Mouse (Mus musculus): ENCODE data around the gene Lipk.
A peak's percentile ranks its signal among the peaks of the same experiment; 100 is the strongest.

Lipk gene

DNA sequence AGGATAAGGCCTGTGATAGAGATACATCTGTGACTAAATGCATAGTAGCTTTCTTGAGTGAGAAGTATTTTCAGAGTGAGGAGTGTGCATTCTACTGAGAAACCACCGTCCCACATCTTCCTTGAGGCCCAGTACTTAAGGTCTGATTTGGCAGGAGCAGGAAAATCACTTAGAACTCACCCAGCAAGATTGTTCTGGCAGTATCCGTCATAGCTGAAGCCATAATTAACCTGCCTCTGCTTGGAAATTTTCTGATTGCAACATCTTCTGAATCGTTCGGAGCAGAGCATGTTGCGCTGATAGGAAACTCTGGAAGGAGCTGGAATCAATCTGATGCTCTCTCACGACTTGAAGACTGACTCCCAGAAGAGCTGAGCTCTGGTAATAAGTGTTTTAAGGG, at the start of gene Lipk:
Gene Lipk (plus strand): TSS at position 289 of the 400 bp plus-strand sequence.
- Histone ChIP-seq H3K27me3 (ENCODE audit: control insufficient read depth, insufficient read depth, low read length, poor library complexity, severe bottlenecking) (no peaks in the 10 kb centered on the region), H3K36me3 (ENCODE audit: control insufficient read depth, insufficient read depth, low read length, poor library complexity, severe bottlenecking) (no peaks in the 10 kb centered on the region)
- DNase-seq (ENCODE audit: low read depth, low spot score) = no peak

DNA sequence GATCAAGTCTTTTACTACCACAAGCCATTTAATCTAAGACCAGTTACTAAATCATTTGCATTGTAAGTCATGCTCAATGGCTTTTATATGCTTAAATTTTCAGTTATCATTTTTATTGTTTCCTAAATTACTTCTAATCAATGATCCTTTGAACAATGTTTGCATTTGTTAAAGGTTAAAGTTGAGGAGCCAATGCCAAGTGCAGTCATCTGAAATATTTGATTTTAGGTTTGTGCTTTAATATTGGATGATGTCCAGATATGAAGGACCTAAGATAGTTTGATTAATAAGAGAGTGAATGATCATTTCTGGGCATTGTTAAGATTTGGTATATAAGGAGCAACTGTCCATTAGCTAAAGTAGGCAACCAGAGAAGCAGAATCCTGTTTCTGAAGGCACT, 47.2 kb upstream of the Lipk start, which contains the start of gene Lipf:
Gene Lipf (plus strand): TSS at position 301 of the 400 bp plus-strand sequence.
- Histone ChIP-seq H3K27me3 (ENCODE audit: control insufficient read depth, insufficient read depth, low read length, poor library complexity, severe bottlenecking) (no peaks in the 10 kb centered on the region), H3K36me3 (ENCODE audit: control insufficient read depth, insufficient read depth, low read length, poor library complexity, severe bottlenecking) (no peaks in the 10 kb centered on the region)
- DNase-seq (ENCODE audit: low read depth, low spot score) = no peak

DNA sequence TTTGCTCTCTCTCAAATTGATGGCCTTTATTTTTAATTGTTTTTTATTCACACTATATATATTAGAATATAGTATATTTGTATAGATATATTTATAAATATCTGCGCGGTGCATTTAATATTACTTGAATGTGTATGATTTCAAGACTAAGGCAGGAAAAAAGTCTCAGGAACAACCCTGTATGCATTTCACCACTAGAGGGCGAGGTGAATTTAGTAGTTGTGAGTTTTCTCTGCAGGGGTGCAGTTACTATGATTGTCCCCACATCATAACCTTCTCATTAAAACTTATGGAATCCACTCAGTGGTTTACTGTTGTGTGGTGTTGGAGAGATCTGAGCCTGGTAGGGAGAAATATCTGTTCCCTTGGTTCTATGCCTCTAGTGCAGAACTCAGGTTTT, 29.1 kb upstream of the Lipk start:
- Histone ChIP-seq H3K36me3 (ENCODE audit: control insufficient read depth, insufficient read depth, low read length, poor library complexity, severe bottlenecking) (no peaks in the 10 kb centered on the region), H3K27me3 (ENCODE audit: control insufficient read depth, insufficient read depth, low read length, poor library complexity, severe bottlenecking) (no peaks in the 10 kb centered on the region)
- peak; percentile 36 for DNase-seq (ENCODE audit: low read depth, low spot score)

DNA sequence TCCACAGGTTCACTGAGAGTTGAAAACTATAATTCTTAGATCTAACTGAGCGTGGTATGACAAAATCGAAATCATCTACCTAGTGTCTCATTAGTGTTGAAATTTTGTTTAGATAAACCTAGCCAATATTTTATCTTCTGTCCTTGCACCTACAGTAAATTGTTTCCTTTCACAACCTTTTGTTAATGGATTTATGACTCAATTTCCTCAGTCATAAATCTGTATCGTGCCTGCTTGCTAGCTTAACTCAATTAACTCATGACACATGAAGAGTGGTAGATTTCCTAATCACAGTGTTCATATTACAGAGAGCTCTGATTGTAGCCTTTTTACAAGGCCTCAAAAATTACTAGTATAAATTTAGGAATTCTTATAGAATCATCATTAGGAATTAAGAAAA, 25.0 kb upstream of the Lipk start:
- DNase-seq (ENCODE audit: low read depth, low spot score) = no peak
- no peaks in the 10 kb centered on the region for H3K36me3 ChIP-seq (ENCODE audit: control insufficient read depth, insufficient read depth, low read length, poor library complexity, severe bottlenecking)
- H3K27me3 ChIP-seq (ENCODE audit: control insufficient read depth, insufficient read depth, low read length, poor library complexity, severe bottlenecking) = no peaks in the 10 kb centered on the region

DNA sequence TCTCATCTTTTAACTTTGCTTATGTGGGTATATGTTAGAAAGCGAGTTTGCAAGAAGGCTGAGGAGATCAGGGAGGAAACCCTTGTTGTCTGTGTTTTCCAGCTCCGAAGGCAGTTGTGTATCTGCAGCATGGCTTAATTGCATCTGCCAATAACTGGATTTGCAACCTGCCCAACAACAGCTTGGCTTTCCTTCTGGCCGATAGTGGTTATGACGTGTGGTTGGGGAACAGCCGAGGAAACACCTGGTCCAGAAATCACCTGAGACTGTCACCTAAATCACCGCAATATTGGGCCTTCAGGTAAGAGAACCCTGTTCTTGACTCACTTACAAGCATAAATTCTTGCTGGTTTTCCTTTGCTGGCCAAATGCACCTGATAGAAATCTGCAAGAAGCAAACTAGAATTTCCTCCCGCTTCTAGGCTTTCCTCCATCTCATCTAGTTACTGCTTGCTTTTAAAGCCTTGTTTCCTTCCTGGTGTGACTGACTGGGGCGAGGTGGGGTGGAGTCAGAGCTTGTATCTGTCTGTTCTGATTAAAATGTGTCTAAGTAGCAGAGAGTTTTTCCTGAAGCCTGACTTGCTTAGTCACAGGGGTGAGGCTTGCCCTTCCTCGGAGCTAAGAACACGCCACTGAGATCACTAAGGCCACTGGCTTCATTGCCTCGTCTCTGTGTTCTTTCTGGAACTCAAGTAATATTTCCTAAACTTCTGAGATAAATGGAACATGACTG, 13.5 kb downstream of the Lipk start:
- Histone ChIP-seq H3K36me3 (ENCODE audit: control insufficient read depth, insufficient read depth, low read length, poor library complexity, severe bottlenecking) (no peaks in the 10 kb centered on the region), H3K27me3 (ENCODE audit: control insufficient read depth, insufficient read depth, low read length, poor library complexity, severe bottlenecking) (no peaks in the 10 kb centered on the region)
- no peak for DNase-seq (ENCODE audit: low read depth, low spot score)

DNA sequence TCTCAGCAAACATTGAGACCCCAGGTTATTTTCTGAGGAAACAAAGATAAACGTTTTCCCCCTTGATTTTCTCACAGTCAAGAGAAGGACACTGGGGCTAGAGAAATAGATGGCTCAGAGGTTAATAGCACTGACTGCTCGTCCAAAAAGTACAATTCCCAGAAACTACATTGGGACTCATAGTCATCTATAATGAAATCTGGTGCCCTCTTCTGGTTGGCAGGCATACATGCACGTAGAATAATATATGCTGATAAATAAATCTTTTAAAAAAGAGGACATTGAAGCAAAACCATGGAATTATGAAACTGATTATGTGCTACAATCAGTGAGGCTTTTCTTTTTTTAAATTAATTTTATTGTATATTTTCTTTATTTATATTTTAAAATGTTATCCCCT, 14.7 kb downstream of the Lipk start:
- DNase-seq (ENCODE audit: low read depth, low spot score) = peak; percentile 28
- no peaks in the 10 kb centered on the region for H3K27me3 ChIP-seq (ENCODE audit: control insufficient read depth, insufficient read depth, low read length, poor library complexity, severe bottlenecking)
- H3K36me3 ChIP-seq (ENCODE audit: control insufficient read depth, insufficient read depth, low read length, poor library complexity, severe bottlenecking) = no peaks in the 10 kb centered on the region

DNA sequence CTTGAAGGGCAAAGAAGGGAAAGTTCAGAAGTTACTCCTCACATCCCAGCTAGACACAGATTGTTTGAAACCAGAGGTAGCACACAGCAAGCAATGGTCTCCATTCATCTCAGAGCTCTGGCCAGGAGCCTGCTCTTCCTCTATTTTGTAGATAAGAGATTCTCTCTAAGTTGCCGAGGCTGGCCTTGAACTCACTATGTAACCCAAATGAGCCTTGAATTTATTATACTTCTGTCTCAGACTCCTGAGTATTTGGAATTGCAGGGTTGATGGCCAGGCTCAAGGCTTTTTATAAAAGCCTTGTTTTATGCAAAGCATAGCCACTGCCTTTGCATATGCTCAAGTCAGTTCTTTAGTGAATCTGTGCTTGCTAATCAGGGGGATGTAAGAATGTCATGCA, 31.6 kb downstream of the Lipk start:
- H3K36me3 ChIP-seq (ENCODE audit: control insufficient read depth, insufficient read depth, low read length, poor library complexity, severe bottlenecking) = no peaks in the 10 kb centered on the region
- DNase-seq (ENCODE audit: low read depth, low spot score) = no peak
- no peaks in the 10 kb centered on the region for H3K27me3 ChIP-seq (ENCODE audit: control insufficient read depth, insufficient read depth, low read length, poor library complexity, severe bottlenecking)

DNA sequence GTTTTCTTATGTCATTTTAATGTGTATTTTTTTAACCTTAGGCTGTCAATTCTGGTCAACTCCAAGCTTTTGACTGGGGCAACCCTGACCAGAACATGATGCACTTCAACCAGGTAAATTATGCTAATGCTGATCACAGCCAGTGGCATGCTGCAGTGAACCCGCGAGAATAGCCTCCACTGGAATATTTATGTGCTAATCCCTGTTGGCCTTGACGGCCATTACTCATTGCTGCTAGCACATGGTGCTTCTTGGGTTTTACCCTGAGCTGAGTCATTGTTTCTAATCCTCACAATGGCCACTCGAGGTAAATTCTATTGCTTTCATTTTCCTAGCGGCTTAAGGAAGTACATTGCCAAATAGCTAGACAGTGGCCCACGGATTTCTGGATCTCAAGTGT, 34.9 kb downstream of the Lipk start:
- Histone ChIP-seq H3K27me3 (ENCODE audit: control insufficient read depth, insufficient read depth, low read length, poor library complexity, severe bottlenecking) (no peaks in the 10 kb centered on the region), H3K36me3 (ENCODE audit: control insufficient read depth, insufficient read depth, low read length, poor library complexity, severe bottlenecking) (no peaks in the 10 kb centered on the region)
- no peak for DNase-seq (ENCODE audit: low read depth, low spot score)

DNA sequence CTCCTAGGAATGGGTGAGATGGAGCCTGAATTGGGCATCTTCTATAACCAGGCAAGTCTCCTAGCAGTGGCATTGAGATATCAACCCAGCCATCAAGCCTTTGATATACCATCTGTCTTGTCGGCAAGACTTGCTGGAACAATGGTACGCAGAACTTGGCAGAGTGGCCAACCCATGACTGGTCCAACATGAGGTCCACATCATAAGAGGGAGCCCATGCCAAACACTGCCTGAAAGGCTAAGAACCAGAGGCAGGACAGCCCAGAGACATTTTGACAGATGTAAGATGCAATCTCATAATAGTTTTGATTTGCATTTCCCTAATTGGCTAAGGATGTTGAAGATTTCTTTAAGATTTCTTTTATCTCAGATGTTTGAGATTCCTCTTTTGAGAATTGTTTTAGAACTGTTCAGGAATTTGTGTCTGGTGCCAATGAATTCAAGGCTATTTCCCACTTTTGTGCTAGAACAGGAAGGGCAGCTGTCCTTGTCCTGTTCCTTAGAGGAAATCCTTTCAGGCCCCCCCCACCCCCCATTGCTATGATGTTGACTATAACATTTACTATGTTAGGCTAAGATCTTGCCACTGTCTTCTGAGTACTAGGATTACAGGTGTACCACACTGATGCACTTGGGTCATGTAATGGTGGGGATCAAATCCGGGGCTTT, 41.4 kb downstream of the Lipk start:
- DNase-seq (ENCODE audit: low read depth, low spot score) = no peak
- Histone ChIP-seq H3K36me3 (ENCODE audit: control insufficient read depth, insufficient read depth, low read length, poor library complexity, severe bottlenecking) (no peaks in the 10 kb centered on the region), H3K27me3 (ENCODE audit: control insufficient read depth, insufficient read depth, low read length, poor library complexity, severe bottlenecking) (no peaks in the 10 kb centered on the region)

DNA sequence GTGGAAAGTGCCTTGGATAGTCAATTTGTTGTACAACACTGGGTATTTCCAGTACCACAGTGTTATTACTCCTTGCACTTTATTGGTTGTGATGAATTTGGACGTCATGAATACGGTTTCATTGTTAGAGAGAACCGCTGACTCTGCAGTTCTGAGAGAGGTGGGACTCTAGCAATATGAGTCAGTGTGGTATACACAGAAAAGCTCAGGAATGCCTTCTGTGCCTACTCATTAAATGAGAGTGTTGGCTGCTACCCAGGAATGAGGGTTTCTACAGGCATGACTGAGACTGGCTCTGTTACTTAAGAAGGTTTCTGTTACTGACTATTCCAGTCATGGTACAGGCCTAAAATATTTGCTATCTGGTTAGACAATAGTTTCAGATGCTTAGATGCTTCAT, 43.4 kb downstream of the Lipk start:
- H3K27me3 ChIP-seq (ENCODE audit: control insufficient read depth, insufficient read depth, low read length, poor library complexity, severe bottlenecking) = no peaks in the 10 kb centered on the region
- no peaks in the 10 kb centered on the region for H3K36me3 ChIP-seq (ENCODE audit: control insufficient read depth, insufficient read depth, low read length, poor library complexity, severe bottlenecking)
- no peak for DNase-seq (ENCODE audit: low read depth, low spot score)

DNA sequence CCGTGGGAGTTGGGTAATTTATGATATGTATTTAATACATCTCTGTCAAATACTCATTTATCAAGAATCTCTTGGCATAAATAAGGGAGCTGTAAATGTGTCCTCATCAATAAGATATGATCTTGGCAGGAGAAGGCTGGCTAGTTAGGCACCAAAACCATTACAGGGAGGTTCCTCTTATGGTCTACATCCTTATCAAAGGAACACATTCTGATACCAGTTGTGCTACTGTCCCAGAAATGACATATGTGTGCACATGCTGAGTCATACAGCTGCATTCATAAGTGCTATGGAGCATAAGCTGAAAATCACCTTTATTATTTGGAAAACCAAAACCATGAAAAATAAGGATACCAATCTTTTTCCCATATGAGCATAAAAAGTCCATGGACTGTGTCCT, 55.5 kb downstream of the Lipk start:
- no peak for DNase-seq (ENCODE audit: low read depth, low spot score)
- no peaks in the 10 kb centered on the region for H3K36me3 ChIP-seq (ENCODE audit: control insufficient read depth, insufficient read depth, low read length, poor library complexity, severe bottlenecking)
- H3K27me3 ChIP-seq (ENCODE audit: control insufficient read depth, insufficient read depth, low read length, poor library complexity, severe bottlenecking) = no peaks in the 10 kb centered on the region

DNA sequence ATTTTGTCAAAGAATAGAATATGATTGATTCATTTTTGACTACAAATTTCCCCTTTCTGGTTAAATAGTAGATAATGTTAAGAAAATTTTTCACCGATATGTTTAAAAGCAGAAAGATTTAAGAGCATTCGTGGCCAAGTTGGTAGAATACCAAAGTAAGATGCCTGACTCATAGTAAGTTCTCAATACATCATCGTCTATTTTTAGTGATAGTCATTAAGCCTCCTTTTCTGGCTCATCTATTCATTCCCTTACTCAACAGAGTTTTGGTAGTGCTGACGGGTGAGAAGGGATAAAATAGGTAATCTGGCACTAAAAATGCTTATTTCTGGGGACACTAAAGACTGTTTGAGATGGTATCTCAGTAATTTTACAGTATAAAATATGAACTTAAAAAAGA, 56.0 kb downstream of the Lipk start:
- no peaks in the 10 kb centered on the region for H3K27me3 ChIP-seq (ENCODE audit: control insufficient read depth, insufficient read depth, low read length, poor library complexity, severe bottlenecking)
- no peaks in the 10 kb centered on the region for H3K36me3 ChIP-seq (ENCODE audit: control insufficient read depth, insufficient read depth, low read length, poor library complexity, severe bottlenecking)
- no peak for DNase-seq (ENCODE audit: low read depth, low spot score)

DNA sequence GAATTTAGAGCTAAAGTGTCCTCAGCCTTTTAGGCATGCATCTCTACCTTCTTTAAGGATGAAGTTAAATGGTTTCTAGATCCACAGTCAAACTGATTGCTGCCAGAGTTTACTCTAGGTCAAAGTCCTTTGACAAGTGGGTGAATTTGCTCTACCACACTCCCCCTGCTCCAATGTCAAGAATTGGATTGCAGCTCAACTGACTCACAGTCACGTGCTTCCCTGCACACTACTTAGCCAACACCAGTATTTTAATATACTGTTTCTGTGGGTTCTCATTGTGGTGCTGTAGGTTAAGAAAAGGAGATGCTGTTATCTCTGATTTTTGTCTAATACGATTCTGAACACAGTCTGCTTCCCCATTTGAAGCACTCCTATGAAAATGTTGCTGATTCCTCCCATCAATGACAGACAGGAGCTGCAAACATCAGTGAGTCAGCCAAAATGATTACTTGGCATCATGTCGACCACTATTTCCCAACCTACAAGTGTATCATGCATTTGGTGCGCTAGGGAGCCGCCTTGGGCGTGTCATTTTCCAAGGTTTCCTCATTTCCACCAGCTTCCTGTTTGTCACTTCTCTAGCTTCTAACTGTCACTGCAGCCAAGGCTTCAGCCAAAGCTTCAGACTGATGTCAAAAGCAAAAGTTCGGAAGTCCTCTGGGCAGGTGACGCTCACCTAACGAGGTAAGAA, 58.8 kb downstream of the Lipk start, which contains the start of gene Lipn:
Gene Lipn (plus strand): TSS at position 580 of the 694 bp plus-strand sequence.
- no peaks in the 10 kb centered on the region for H3K36me3 ChIP-seq (ENCODE audit: control insufficient read depth, insufficient read depth, low read length, poor library complexity, severe bottlenecking)
- DNase-seq (ENCODE audit: low read depth, low spot score) = no peak
- no peaks in the 10 kb centered on the region for H3K27me3 ChIP-seq (ENCODE audit: control insufficient read depth, insufficient read depth, low read length, poor library complexity, severe bottlenecking)

DNA sequence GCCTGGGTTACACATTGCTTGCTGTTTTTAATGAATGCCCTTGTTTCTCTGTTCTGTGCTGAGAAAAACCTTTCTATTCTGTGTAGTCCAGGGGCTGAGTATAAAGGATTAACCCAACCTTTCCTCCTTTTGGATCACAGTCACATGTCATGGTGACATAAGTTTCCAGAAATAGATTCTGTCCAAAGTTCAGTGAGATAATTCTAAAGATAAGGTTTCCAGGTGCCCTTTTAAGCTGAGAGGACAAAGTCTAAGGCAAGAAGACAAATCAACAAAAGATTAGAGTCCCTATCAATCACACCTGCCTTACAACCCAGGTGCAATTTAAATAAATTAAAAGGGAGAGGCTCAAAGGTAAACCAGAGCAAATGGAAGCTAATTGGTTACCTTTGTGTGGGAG, 66.1 kb downstream of the Lipk start:
- H3K36me3 ChIP-seq (ENCODE audit: control insufficient read depth, insufficient read depth, low read length, poor library complexity, severe bottlenecking) = no peaks in the 10 kb centered on the region
- no peaks in the 10 kb centered on the region for H3K27me3 ChIP-seq (ENCODE audit: control insufficient read depth, insufficient read depth, low read length, poor library complexity, severe bottlenecking)
- DNase-seq (ENCODE audit: low read depth, low spot score) = no peak

DNA sequence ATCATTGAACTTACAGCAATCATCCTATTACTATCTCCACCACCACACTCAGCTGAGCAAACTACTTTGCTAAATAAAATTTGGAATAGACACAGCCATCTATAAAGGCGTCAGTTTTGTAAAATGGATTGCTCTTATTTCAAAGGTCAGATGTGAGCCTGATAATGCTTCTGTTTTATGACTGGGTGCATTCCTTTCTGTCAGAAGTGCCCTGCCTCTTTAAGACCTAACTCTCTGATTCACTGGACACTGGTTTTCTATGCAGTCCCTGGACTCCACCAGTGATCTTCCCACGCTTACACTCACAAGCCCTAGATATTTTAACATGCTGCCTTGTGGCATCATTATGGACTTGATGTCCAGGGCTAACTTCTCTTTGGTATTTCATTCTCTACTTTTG, 70.0 kb downstream of the Lipk start:
- no peak for DNase-seq (ENCODE audit: low read depth, low spot score)
- no peaks in the 10 kb centered on the region for H3K27me3 ChIP-seq (ENCODE audit: control insufficient read depth, insufficient read depth, low read length, poor library complexity, severe bottlenecking)
- H3K36me3 ChIP-seq (ENCODE audit: control insufficient read depth, insufficient read depth, low read length, poor library complexity, severe bottlenecking) = no peaks in the 10 kb centered on the region

Data from splenic B cell, adult 2 months (primary cell).